Mouse (Mus musculus) stomach, postnatal 0 days (tissue): Measurements from ENCODE around the gene Nfkb2.

Source experiments
- CTCF ChIP-seq: IDR thresholded peaks from 2 replicates; pipeline ENCODE4 v1.5.1; 2016; ENCODE audit warnings: antibody characterized with exemption, low read depth, mild to moderate bottlenecking, moderate library complexity
- EP300 ChIP-seq: optimal IDR thresholded peaks from 2 replicates; pipeline ENCODE3; 2016; ENCODE audit warnings: antibody characterized with exemption

DNA sequence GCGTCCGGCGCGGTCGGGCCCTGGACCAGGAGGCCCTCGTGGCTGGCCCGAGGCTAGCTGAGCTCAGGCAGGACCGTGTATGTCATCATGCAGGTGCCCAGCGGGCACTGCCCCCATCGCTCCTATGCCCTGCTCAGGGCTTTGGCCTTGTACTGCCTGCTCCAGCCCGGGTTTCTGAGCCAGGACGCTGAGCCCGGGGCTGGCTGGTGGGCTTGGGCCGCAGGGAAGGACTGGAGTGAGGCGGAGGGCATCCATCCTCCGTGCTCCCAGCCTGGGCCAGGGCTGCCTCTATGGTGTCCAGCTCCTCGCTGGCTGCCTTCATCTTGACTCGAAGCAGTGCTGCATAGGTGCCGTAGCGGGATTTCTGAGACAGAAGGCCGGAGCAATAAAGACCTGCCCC is 8.4 kb downstream of the Nfkb2 start:
- no peak for TF ChIP-seq CTCF
- TF ChIP-seq EP300 = no peak
